Comparison of ENCODE assay signal across 10 mouse cellular contexts in genomic region chr11:49252048-49252447, GRCm38 (mm10). TPM values are rescaled to one million over a fixed set of nuclear protein-coding genes. Genes with fewer than 3 reads are reported as not detected.
DNase-seq lines count a peak whose midpoint lies in the region; ATAC-seq and TF ChIP-seq lines count a peak whose summit lies in the region.
"Had no signal": no experiment of that assay in that cellular context is flagged by ENCODE, and none has a peak within 500 bp of the region (broad histone marks: within the 10 kb centered on the region; RNA-seq: fewer than 3 reads in every experiment).

No protein-coding gene starts in this region.

- H3K27ac ChIP-seq in embryonic fibroblast, embryonic 13.5 days (ENCODE audit: insufficient read depth, low read length): no peak overlapping the region
- H3K27ac ChIP-seq in liver, embryonic 12.5 days: peak overlapping the region; percentile 94
- H3K27ac ChIP-seq: limb, embryonic 12.5 days had no signal

- TF ChIP-seq POLR2A in lung, adult 2 months (IDR thresholded peaks at IDR 0.05; ENCODE audit: borderline replicate concordance, extremely low read depth, low read depth, low read length): no peak
- TF ChIP-seq POLR2A in embryonic fibroblast, embryonic 13.5 days (IDR thresholded peaks at IDR 0.05; ENCODE audit: low read depth, low read length): no peak

- 28% methylated on average over 5 of the region's 5 CpGs for WGBS in lung, adult 2 months
- 66% methylated on average over 5 of the region's 5 CpGs for WGBS in liver, embryonic 12.5 days (ENCODE audit: insufficient replicate concordance)

- peak overlapping the region; percentile 95 for H3K9ac ChIP-seq in liver, embryonic 12.5 days

- no peaks in the 10 kb centered on the region for H3K9me3 ChIP-seq in liver, embryonic 12.5 days (replicated peaks)
- H3K9me3 ChIP-seq: limb, embryonic 12.5 days had no signal

- H3K4me1 ChIP-seq in lung, adult 2 months (ENCODE audit: control insufficient read depth, insufficient read depth, low read length): peaks cover 30% of the 10 kb centered on the region
- peaks cover 15% of the 10 kb centered on the region for H3K4me1 ChIP-seq in embryonic fibroblast, embryonic 13.5 days (ENCODE audit: control insufficient read depth, insufficient read depth, low read length)
- peaks cover 86% of the 10 kb centered on the region for H3K4me1 ChIP-seq in liver, embryonic 12.5 days

- peak overlapping the region; percentile 90 for H3K4me2 ChIP-seq in liver, embryonic 12.5 days

- no peak for TF ChIP-seq CTCF in lung, adult 2 months (IDR thresholded peaks at IDR 0.05; ENCODE audit: insufficient read depth, low read length)
- TF ChIP-seq CTCF in embryonic fibroblast, embryonic 13.5 days (IDR thresholded peaks at IDR 0.05; ENCODE audit: borderline replicate concordance, insufficient read depth, low read length): no peak

- no peaks in the 10 kb centered on the region for H3K27me3 ChIP-seq in liver, embryonic 12.5 days (replicated peaks)
- H3K27me3 ChIP-seq: limb, embryonic 12.5 days had no signal

- H3K4me3 ChIP-seq in lung, adult 2 months (replicated peaks; ENCODE audit: extremely low read depth, low read depth, low read length): peak overlapping the region; percentile 38
- peak overlapping the region; percentile 71; the same call in 1 of the 2 replicates for H3K4me3 ChIP-seq in embryonic fibroblast, embryonic 13.5 days (ENCODE audit: insufficient read depth, low read length)
- peak overlapping the region; percentile 86 for H3K4me3 ChIP-seq in liver, embryonic 12.5 days

- ATAC-seq in liver, embryonic 12.5 days: no peak

- no peak for DNase-seq in lung, adult 2 months
- DNase-seq in lung, postnatal 25 days (ENCODE audit: low spot score): no peak
- peak; percentile 32 to 43 for DNase-seq in thymus, postnatal 10 days (ENCODE audit: low spot score in 2 of 2)
- DNase-seq in cerebellum, adult 11 months: no peak
- no peak for DNase-seq in gastrocnemius, postnatal 10 days
- DNase-seq: kidney, adult 11 months had no signal

- peaks cover 52% of the 10 kb centered on the region for H3K36me3 ChIP-seq in liver, embryonic 12.5 days

RNA-seq across cellular contexts. Expression of gene Mgat1, which starts 8.1 kb away (rescaled TPM):
- polyA plus RNA-seq in lung, adult 2 months (2012; rRNA removed): 216 and 218 TPM in 2 replicates
- polyA plus RNA-seq in embryonic fibroblast, embryonic 13.5 days (2011; ENCODE audit: insufficient read length, low read depth, missing spikeins): 79.0 and 92.6 TPM in 2 replicates
- polyA plus RNA-seq in liver, embryonic 12.5 days (2016; fragmentation: Nextera tagmentation; extraction: Ambion mirVana): 35.4 and 35.7 TPM in 2 replicates
- total RNA-seq in gastrocnemius, postnatal 10 days (2021): 10 to 100 TPM; 42.7 to 60.3 TPM

RNA-seq across cellular contexts. Expression of gene Olfr1393, which starts 26.1 kb away (rescaled TPM):
- not detected in 2 replicates for polyA plus RNA-seq in lung, adult 2 months (2012; rRNA removed)
- polyA plus RNA-seq in embryonic fibroblast, embryonic 13.5 days (2011; ENCODE audit: insufficient read length, low read depth, missing spikeins): 0.23 TPM in 1 of 2 replicates, not detected in the other
- polyA plus RNA-seq in liver, embryonic 12.5 days (2016; fragmentation: Nextera tagmentation; extraction: Ambion mirVana): 0.05 and 0.10 TPM in 2 replicates
- under 1 TPM; 0.18 to 0.33 TPM for total RNA-seq in gastrocnemius, postnatal 10 days (2021)
- polyA plus RNA-seq: forebrain, embryonic 11.5 days; limb, embryonic 12.5 days had no signal

RNA-seq across cellular contexts. Expression of gene Olfr1392, which starts 33.0 kb away (rescaled TPM):
- polyA plus RNA-seq in lung, adult 2 months (2012; rRNA removed): 0.09 TPM in 1 of 2 replicates, not detected in the other
- polyA plus RNA-seq in embryonic fibroblast, embryonic 13.5 days (2011; ENCODE audit: insufficient read length, low read depth, missing spikeins): not detected in 2 replicates
- not detected in 2 replicates for polyA plus RNA-seq in liver, embryonic 12.5 days (2016; fragmentation: Nextera tagmentation; extraction: Ambion mirVana)
- not detected for total RNA-seq in gastrocnemius, postnatal 10 days (2021)
- polyA plus RNA-seq: forebrain, embryonic 11.5 days had no signal

RNA-seq across cellular contexts. Expression of gene Zfp62, which starts 49.0 kb away (rescaled TPM):
- 1.5 and 3.0 TPM in 2 replicates for polyA plus RNA-seq in lung, adult 2 months (2012; rRNA removed)
- polyA plus RNA-seq in embryonic fibroblast, embryonic 13.5 days (2011; ENCODE audit: insufficient read length, low read depth, missing spikeins): 48.0 and 66.0 TPM in 2 replicates
- 16.2 and 16.6 TPM in 2 replicates for polyA plus RNA-seq in liver, embryonic 12.5 days (2016; fragmentation: Nextera tagmentation; extraction: Ambion mirVana)
- 10 to 100 TPM; 20.8 to 27.5 TPM for total RNA-seq in gastrocnemius, postnatal 10 days (2021)

RNA-seq across cellular contexts. Expression of gene Olfr10, which starts 52.5 kb away (rescaled TPM):
- not detected in 2 replicates for polyA plus RNA-seq in lung, adult 2 months (2012; rRNA removed)
- not detected in 2 replicates for polyA plus RNA-seq in embryonic fibroblast, embryonic 13.5 days (2011; ENCODE audit: insufficient read length, low read depth, missing spikeins)
- not detected in 2 replicates for polyA plus RNA-seq in liver, embryonic 12.5 days (2016; fragmentation: Nextera tagmentation; extraction: Ambion mirVana)
- total RNA-seq in gastrocnemius, postnatal 10 days (2021): not detected
- polyA plus RNA-seq: forebrain, embryonic 11.5 days; limb, embryonic 12.5 days had no signal

Comparison
In these comparisons a context has a peak if more than half of its experiments do, and no peak if none do; other contexts are left out.
1. DNase-seq: peak in thymus, postnatal 10 days (2 of 2); none in lung, adult 2 months (single experiment), lung, postnatal 25 days (single experiment), cerebellum, adult 11 months (single experiment) and gastrocnemius, postnatal 10 days (single experiment).
2. Peak in every context shown above with its lines, with median percentiles within 50 percentile points of each other: H3K4me3 ChIP-seq.